Mouse (Mus musculus): ENCODE data around the gene Dusp10. TPM values are rescaled to one million over a fixed set of nuclear protein-coding genes. Genes with fewer than 3 reads are reported as not detected.

Dusp10 gene
- total RNA-seq, 1 experiment = 5.4 TPM

DNA sequence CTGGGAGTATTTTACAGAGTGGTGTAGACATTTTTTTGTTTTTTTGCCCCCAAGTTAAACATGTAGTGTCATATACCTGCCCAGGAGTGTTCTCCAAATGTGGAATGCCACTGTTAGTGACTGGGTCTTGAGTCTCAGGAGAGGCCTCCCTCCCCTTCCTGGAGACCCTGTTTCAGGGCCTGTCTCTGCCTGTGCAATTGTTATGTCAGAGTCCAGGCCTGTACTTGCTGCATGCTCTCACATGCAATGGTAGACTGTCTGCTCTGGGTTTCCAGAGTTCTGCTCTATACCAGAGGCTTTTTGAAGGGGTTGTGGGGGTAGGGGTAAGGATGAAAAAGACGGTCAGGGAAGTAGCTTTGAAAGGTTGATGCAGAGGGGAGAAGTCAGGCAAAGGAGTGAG is 27.8 kb downstream of the Dusp10 start:
- in situ Hi-C loops (cut with MboI; ENCODE audit: low sequenced_read_pairs in 2 of 2, unreplicated experiment in 2 of 2) = no loop called here
- H3K36me3 ChIP-seq (ENCODE audit: control insufficient read depth, insufficient read depth, low read length, poor library complexity, severe bottlenecking) = no peaks in the 10 kb centered on the region
- no peaks in the 10 kb centered on the region for H3K9me3 ChIP-seq (ENCODE audit: control insufficient read depth, insufficient read depth, low read depth, low read length)
- H3K4me1 ChIP-seq (ENCODE audit: control insufficient read depth in 2 of 2, insufficient read depth in 2 of 2, low read length in 2 of 2, poor library complexity in 1 of 2) = peaks cover 2% of the 10 kb centered on the region in 2 experiments; a peak in 1 of 4 replicates
- TF ChIP-seq ZC3H11A (IDR thresholded peaks at IDR 0.05; ENCODE audit: borderline replicate concordance, low read depth, low read length) (no peak), CHD2 (IDR thresholded peaks at IDR 0.05; ENCODE audit: low read depth, low read length) (no peak), HCFC1 (IDR thresholded peaks at IDR 0.05; ENCODE audit: borderline replicate concordance, insufficient read depth, low read length) (no peak), ZNF384 (IDR thresholded peaks at IDR 0.05; ENCODE audit: low read depth, low read length) (no peak), MAFK (IDR thresholded peaks at IDR 0.05; ENCODE audit: insufficient read depth, low read depth, low read length) (no peak)
- no peak overlapping the region for H3K27ac ChIP-seq (ENCODE audit: insufficient read depth, low read depth, low read length, poor library complexity, severe bottlenecking)
- no peak overlapping the region for H3K9ac ChIP-seq (ENCODE audit: insufficient read depth, low read depth, low read length, poor library complexity, severe bottlenecking)
- no peak for DNase-seq (ENCODE audit: low read depth, low spot score)
- H3K4me3 ChIP-seq (ENCODE audit: insufficient read depth in 1 of 2, low read depth in 1 of 2, low read length in 2 of 2, poor library complexity in 1 of 2, severe bottlenecking in 1 of 2) = no peak overlapping the region

DNA sequence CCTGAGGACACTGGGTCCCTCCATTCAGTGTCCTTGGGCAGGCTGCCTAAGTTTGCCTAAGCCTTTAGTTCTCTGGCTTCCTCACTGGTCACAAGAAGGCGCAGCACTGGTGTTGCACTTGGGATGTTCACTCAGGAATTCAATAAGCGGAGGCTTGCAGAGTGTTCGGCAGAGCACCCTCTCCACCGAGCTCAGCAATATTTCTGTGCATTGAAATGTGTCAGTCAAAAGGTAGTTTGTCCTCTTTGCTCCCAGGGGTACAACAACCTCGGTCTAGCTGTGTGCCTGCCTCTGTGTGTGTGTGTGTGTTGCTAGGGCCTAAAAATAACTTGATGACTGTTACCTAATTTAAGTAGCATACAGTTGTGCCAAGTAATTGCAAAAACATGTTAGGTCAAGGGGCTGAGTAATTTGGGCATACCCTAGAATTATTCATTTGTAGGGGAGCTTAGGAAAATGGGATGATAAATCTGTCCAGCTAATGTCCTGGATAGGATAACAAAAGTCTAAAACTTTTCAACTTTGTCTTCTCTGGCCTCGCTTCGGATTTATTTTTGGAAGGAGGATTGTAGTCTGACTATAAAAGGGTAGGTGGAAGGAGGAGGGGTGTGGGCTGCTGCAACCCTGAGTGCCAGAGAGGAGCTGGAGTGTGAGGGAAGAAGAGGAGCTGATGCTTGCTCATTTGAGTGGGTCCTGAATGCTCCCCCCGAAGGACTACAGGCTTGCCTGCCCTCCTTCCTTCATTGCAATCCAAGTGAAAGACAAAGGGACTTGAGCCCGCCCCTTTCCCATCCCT is 28.9 kb downstream of the Dusp10 start:
- TF ChIP-seq HCFC1 (IDR thresholded peaks at IDR 0.05; ENCODE audit: borderline replicate concordance, insufficient read depth, low read length) (no peak), MAFK (IDR thresholded peaks at IDR 0.05; ENCODE audit: insufficient read depth, low read depth, low read length) (no peak), ZNF384 (IDR thresholded peaks at IDR 0.05; ENCODE audit: low read depth, low read length) (no peak), CHD2 (IDR thresholded peaks at IDR 0.05; ENCODE audit: low read depth, low read length) (no peak), ZC3H11A (IDR thresholded peaks at IDR 0.05; ENCODE audit: borderline replicate concordance, low read depth, low read length) (no peak)
- no peak overlapping the region for H3K4me3 ChIP-seq (ENCODE audit: insufficient read depth in 1 of 2, low read depth in 1 of 2, low read length in 2 of 2, poor library complexity in 1 of 2, severe bottlenecking in 1 of 2)
- peaks cover 2 to 3% of the 10 kb centered on the region in 2 experiments; a peak in 2 of 4 replicates for H3K4me1 ChIP-seq (ENCODE audit: control insufficient read depth in 2 of 2, insufficient read depth in 2 of 2, low read length in 2 of 2, poor library complexity in 1 of 2)
- H3K9me3 ChIP-seq (ENCODE audit: control insufficient read depth, insufficient read depth, low read depth, low read length) = no peaks in the 10 kb centered on the region
- no peaks in the 10 kb centered on the region for H3K36me3 ChIP-seq (ENCODE audit: control insufficient read depth, insufficient read depth, low read length, poor library complexity, severe bottlenecking)
- no peak for DNase-seq (ENCODE audit: low read depth, low spot score)
- no peak overlapping the region for H3K27ac ChIP-seq (ENCODE audit: insufficient read depth, low read depth, low read length, poor library complexity, severe bottlenecking)
- no peak overlapping the region for H3K9ac ChIP-seq (ENCODE audit: insufficient read depth, low read depth, low read length, poor library complexity, severe bottlenecking)
- in situ Hi-C loops (cut with MboI; ENCODE audit: low sequenced_read_pairs in 2 of 2, unreplicated experiment in 2 of 2) = no loop called here

DNA sequence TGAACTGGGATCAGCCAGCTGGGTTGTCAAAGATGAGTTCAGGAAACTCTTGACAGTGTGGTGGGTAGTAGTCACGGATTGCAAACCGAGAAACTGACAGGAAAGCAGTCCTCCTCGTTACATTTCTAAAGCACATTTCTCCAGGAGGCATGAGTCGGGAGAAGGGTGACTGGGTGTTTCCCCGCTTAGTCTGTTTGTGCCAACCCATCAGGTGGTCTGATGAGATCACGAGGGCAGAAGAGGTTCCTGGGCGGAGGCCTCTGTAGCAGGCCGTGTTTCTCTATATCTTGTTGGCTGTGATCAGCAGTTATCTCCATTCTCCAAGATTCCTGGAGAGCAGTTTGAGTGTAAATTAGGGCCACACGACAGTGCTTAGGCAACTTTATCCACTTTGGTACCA is 29.6 kb downstream of the Dusp10 start:
- in situ Hi-C loops (cut with MboI; ENCODE audit: low sequenced_read_pairs in 2 of 2, unreplicated experiment in 2 of 2) = no loop called here
- Histone ChIP-seq H3K9ac (ENCODE audit: insufficient read depth, low read depth, low read length, poor library complexity, severe bottlenecking) (no peak overlapping the region), H3K27ac (ENCODE audit: insufficient read depth, low read depth, low read length, poor library complexity, severe bottlenecking) (no peak overlapping the region), H3K4me3 (ENCODE audit: insufficient read depth in 1 of 2, low read depth in 1 of 2, low read length in 2 of 2, poor library complexity in 1 of 2, severe bottlenecking in 1 of 2) (no peak overlapping the region), H3K9me3 (ENCODE audit: control insufficient read depth, insufficient read depth, low read depth, low read length) (no peaks in the 10 kb centered on the region), H3K4me1 (ENCODE audit: control insufficient read depth in 2 of 2, insufficient read depth in 2 of 2, low read length in 2 of 2, poor library complexity in 1 of 2) (peaks cover 4 to 5% of the 10 kb centered on the region in 2 experiments; a peak in 2 of 4 replicates), H3K36me3 (ENCODE audit: control insufficient read depth, insufficient read depth, low read length, poor library complexity, severe bottlenecking) (no peaks in the 10 kb centered on the region)
- no peak for DNase-seq (ENCODE audit: low read depth, low spot score)
- no peak for TF ChIP-seq CHD2 (IDR thresholded peaks at IDR 0.05; ENCODE audit: low read depth, low read length)
- TF ChIP-seq ZC3H11A (IDR thresholded peaks at IDR 0.05; ENCODE audit: borderline replicate concordance, low read depth, low read length) = no peak
- no peak for TF ChIP-seq MAFK (IDR thresholded peaks at IDR 0.05; ENCODE audit: insufficient read depth, low read depth, low read length)
- no peak for TF ChIP-seq HCFC1 (IDR thresholded peaks at IDR 0.05; ENCODE audit: borderline replicate concordance, insufficient read depth, low read length)
- TF ChIP-seq ZNF384 (IDR thresholded peaks at IDR 0.05; ENCODE audit: low read depth, low read length) = no peak

DNA sequence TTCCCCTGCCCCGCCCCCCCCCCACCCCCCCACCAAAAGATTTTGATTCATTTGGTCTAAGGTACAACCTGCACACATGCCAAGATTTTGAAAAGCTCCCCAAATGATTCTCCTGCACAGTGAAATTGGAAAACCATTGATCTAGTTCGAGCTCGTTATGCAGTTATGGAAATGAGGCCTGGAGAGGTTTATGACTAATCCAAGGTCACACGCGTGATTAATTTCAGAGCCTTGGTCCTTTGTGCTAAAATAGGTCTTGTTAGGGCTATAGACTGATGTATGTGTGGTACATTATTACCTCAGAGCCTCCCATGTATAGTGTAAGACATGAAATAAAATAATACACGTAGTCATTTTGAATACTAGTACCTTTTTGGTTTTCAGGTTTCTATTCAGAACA is 30.3 kb downstream of the Dusp10 start:
- Histone ChIP-seq H3K27ac (ENCODE audit: insufficient read depth, low read depth, low read length, poor library complexity, severe bottlenecking) (no peak overlapping the region), H3K9ac (ENCODE audit: insufficient read depth, low read depth, low read length, poor library complexity, severe bottlenecking) (no peak overlapping the region), H3K9me3 (ENCODE audit: control insufficient read depth, insufficient read depth, low read depth, low read length) (no peaks in the 10 kb centered on the region), H3K36me3 (ENCODE audit: control insufficient read depth, insufficient read depth, low read length, poor library complexity, severe bottlenecking) (no peaks in the 10 kb centered on the region), H3K4me3 (ENCODE audit: insufficient read depth in 1 of 2, low read depth in 1 of 2, low read length in 2 of 2, poor library complexity in 1 of 2, severe bottlenecking in 1 of 2) (no peak overlapping the region), H3K4me1 (ENCODE audit: control insufficient read depth in 2 of 2, insufficient read depth in 2 of 2, low read length in 2 of 2, poor library complexity in 1 of 2) (peaks cover 4 to 5% of the 10 kb centered on the region in 2 experiments; a peak in 2 of 4 replicates)
- in situ Hi-C loops (cut with MboI; ENCODE audit: low sequenced_read_pairs in 2 of 2, unreplicated experiment in 2 of 2) = no loop called here
- DNase-seq (ENCODE audit: low read depth, low spot score) = no peak
- no peak for TF ChIP-seq ZNF384 (IDR thresholded peaks at IDR 0.05; ENCODE audit: low read depth, low read length)
- no peak for TF ChIP-seq CHD2 (IDR thresholded peaks at IDR 0.05; ENCODE audit: low read depth, low read length)
- TF ChIP-seq MAFK (IDR thresholded peaks at IDR 0.05; ENCODE audit: insufficient read depth, low read depth, low read length) = no peak
- no peak for TF ChIP-seq ZC3H11A (IDR thresholded peaks at IDR 0.05; ENCODE audit: borderline replicate concordance, low read depth, low read length)
- TF ChIP-seq HCFC1 (IDR thresholded peaks at IDR 0.05; ENCODE audit: borderline replicate concordance, insufficient read depth, low read length) = no peak
